Mouse (Mus musculus) ES-Bruce4 (cell line): ENCODE results near the gene Tlk1. TPM values are rescaled to one million over a fixed set of nuclear protein-coding genes. Genes with fewer than 3 reads are reported as not detected.

Experiments used
- H3K27ac ChIP-seq: 2 replicates; pipeline ENCODE4 v1.5.1; 2012; ENCODE audit warnings: low read length, inconsistent platforms; ENCODE audit not compliant: insufficient read depth
- H3K27me3 ChIP-seq: 2 replicates; pipeline ENCODE4 v1.6.1; 2012; ENCODE audit warnings: mild to moderate bottlenecking, low read length, inconsistent platforms; ENCODE audit not compliant: control insufficient read depth, poor library complexity, insufficient read depth, severe bottlenecking
- H3K36me3 ChIP-seq: 2 replicates; pipeline ENCODE4 v1.6.1; 2012; ENCODE audit warnings: inconsistent platforms, mild to moderate bottlenecking, low read length, moderate library complexity; ENCODE audit not compliant: control insufficient read depth, poor library complexity, insufficient read depth, severe bottlenecking
- H3K4me1 ChIP-seq: one replicate; pipeline ENCODE4 v1.8.1; 2011; ENCODE audit warnings: low read length; ENCODE audit not compliant: control insufficient read depth, insufficient read depth
- H3K4me3 ChIP-seq: 2 replicates; pipeline ENCODE4 v1.5.1; 2011; ENCODE audit warnings: low read depth, mild to moderate bottlenecking, low read length
- H3K9ac ChIP-seq: 2 replicates; pipeline ENCODE4 v1.6.1; 2012; ENCODE audit warnings: low read depth, mild to moderate bottlenecking, inconsistent platforms; ENCODE audit not compliant: poor library complexity, severe bottlenecking
- H3K9me3 ChIP-seq: replicated peaks from 2 replicates; pipeline ENCODE4 v1.6.1; 2012; ENCODE audit warnings: mild to moderate bottlenecking, low read length, inconsistent platforms; ENCODE audit not compliant: control insufficient read depth, poor library complexity, insufficient read depth, severe bottlenecking
- CTCF ChIP-seq: IDR thresholded peaks from one replicate; pipeline ENCODE4 v1.8.1; 2011; ENCODE audit warnings: low read depth, low read length
- EP300 ChIP-seq: IDR thresholded peaks from 2 replicates; pipeline ENCODE4 v1.6.1; 2011; ENCODE audit warnings: low read depth, low read length; ENCODE audit not compliant: insufficient read depth
- POLR2A ChIP-seq: IDR thresholded peaks from one replicate; pipeline ENCODE4 v1.8.1; 2011; ENCODE audit warnings: low read length; ENCODE audit not compliant: insufficient read depth
- polyA plus RNA-seq: library from polyadenylated mRNA; stranded (reverse); fragments of >200 nt; gene quantifications from 2 replicates; pipeline ENCODE4 v1.2.4, GENCODE M21; 2011; ENCODE audit warnings: low read depth; ENCODE audit not compliant: missing spikeins, insufficient read depth, insufficient read length

Tlk1 gene
- polyA plus RNA-seq = 83.4 and 89.0 TPM in 2 replicates

DNA sequence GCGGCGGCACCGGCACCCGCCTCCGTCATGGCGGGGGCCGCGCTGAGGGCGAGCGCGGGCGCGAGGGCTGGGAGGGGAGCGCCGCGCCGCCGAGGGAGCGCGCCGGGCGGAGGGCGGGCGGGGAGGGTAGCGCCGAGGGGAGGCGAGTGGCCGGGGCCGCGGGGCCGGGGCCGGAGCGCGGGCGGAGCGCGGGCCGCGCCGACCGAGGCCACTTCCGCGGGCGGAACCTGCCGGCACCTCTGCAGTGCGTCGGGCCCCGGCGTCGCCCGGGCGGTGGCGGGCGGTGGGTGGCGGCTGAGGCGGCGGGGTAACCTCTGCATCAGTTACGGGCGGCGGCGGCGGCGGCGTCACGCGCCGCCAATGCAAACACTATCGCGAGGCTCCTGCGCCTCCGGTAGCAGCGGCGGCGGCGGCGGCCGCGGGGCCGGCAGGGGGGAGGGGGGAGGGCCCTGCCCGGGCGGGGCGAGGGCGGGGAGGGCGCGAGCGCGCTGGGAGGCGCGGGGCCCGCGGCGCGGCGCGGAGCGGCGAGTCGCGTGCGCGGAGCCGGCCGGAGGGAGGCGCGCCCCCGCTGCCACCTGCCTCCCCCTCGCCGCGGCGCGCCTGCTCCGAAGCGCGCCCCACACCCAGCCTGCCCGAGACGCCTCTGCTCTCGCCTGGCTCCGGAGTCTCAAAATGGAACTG lies at the start of gene Tlk1:
Gene Tlk1, minus strand, starts transcription at position 358 of the 681 bp plus-strand sequence.
- Histone ChIP-seq H3K27me3 (no peaks in the 10 kb centered on the region), H3K4me3 (peak within 1 kb of the TSS; percentile 100), H3K36me3 (no peaks in the 10 kb centered on the region), H3K4me1 (peaks cover 1% of the 10 kb centered on the region), H3K27ac (peak within 1 kb of the TSS; percentile 97), H3K9me3 (no peaks in the 10 kb centered on the region), H3K9ac (peak within 1 kb of the TSS; percentile 100)
- TF ChIP-seq POLR2A = no peak
- TF ChIP-seq CTCF = no peak
- TF ChIP-seq EP300 = no peak

DNA sequence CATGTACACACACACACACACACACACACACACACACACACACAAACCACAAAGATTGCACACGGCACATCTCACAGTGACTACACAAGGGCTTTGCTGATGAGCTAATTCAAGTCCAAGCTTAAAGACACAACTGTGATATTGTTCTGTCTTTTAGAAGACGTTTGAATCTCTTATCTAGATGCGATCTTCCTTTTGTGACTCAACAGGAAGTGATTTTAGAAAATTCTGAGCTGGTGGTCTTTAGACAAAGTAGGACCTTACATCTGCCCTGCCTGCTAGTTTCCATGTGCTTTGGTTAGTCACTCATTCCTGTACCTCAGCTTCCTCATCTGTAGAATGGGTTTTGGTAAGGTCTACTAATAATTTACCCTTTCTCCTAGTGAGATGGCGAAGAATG lies 49.6 kb upstream of the Tlk1 start:
- TF ChIP-seq POLR2A = no peak
- no peak for TF ChIP-seq CTCF
- TF ChIP-seq EP300 = no peak
- no peak overlapping the region for H3K27ac ChIP-seq
- no peaks in the 10 kb centered on the region for H3K27me3 ChIP-seq
- H3K4me1 ChIP-seq = no peaks in the 10 kb centered on the region
- no peaks in the 10 kb centered on the region for H3K36me3 ChIP-seq
- H3K9me3 ChIP-seq = peaks cover 3% of the 10 kb centered on the region; the same call in 1 of the 2 replicates
- H3K4me3 ChIP-seq = no peak overlapping the region
- H3K9ac ChIP-seq = no peak overlapping the region

DNA sequence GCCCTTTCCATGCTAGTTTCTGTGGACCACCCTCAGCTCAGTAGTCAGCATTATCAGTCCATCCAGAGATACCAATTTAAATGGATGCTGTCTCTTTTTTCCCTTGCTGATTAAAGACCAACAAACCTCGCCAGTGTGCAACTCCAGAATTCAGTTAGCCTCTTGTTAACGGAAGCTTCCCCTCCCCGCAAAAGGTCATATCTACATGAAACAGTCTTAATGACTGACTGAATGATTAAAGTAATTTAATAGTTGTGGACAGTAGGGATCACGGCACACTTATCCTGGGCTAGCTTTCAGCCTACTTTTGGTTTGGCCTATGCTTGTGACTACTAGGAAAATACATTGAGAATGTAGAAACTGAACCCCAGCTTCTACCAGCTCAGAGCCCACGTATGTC lies 47.6 kb upstream of the Tlk1 start:
- Histone ChIP-seq H3K4me3 (no peak overlapping the region), H3K27me3 (no peaks in the 10 kb centered on the region)
- TF ChIP-seq CTCF (no peak), POLR2A (no peak), EP300 (no peak)

DNA sequence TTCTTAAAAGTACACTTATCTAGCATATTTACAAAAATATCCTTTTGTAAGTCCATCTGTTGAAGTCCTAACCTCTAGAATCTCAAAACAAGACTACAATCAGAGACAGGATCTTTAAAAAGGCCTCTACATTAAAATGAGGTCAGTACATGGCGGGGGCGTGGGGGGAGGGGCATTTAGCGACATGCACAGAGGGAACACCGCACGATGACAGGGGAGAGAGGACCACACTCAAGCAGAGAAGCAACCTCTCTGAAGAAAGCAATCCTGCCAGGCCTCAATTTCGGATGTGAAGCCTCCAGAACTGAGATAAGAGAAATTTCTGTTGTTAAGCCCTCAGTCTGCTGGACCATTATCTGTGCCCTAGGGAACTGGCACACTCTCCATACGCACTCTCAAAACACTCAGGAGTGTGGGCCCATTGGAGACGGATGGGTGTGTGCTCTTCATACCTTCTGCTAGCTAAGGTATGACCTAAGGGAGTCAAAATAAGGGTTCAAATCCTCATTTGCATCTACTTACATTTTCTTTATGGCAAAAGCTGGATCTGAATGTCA lies 46.0 kb upstream of the Tlk1 start:
- TF ChIP-seq POLR2A = no peak
- TF ChIP-seq EP300 = no peak
- no peak for TF ChIP-seq CTCF
- Histone ChIP-seq H3K9ac (no peak overlapping the region), H3K27ac (no peak overlapping the region), H3K4me1 (no peaks in the 10 kb centered on the region), H3K9me3 (no peaks in the 10 kb centered on the region), H3K27me3 (no peaks in the 10 kb centered on the region), H3K36me3 (no peaks in the 10 kb centered on the region), H3K4me3 (no peak overlapping the region)

More for the DNA sequence above, 47.6 kb upstream of the Tlk1 start:
- no peak overlapping the region for H3K27ac ChIP-seq
- no peak overlapping the region for H3K9ac ChIP-seq
- no peaks in the 10 kb centered on the region for H3K36me3 ChIP-seq
- no peaks in the 10 kb centered on the region for H3K4me1 ChIP-seq
- peaks cover 3% of the 10 kb centered on the region; the same call in 1 of the 2 replicates for H3K9me3 ChIP-seq

DNA sequence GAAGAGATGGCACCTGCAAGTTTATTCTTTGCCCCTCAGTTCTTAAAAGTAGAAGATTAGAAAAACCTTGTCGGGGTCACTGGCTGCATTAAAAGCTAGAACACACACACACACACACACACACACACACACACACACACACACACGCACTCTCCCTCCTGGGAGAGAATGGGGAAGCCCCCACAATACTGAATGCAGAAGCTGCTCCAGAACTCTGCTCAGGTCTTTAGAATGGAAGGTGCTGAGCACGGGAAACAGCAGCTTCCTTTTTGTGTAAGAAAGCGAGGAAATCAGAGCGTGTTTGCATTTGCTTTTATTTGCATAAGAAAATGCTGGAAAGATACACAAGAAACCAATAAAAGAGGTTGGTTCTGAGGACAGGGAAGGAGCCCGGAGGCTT lies 45.3 kb upstream of the Tlk1 start:
- Histone ChIP-seq H3K27me3 (no peaks in the 10 kb centered on the region), H3K27ac (no peak overlapping the region), H3K9ac (no peak overlapping the region), H3K9me3 (no peaks in the 10 kb centered on the region), H3K4me3 (no peak overlapping the region), H3K36me3 (no peaks in the 10 kb centered on the region), H3K4me1 (no peaks in the 10 kb centered on the region)
- TF ChIP-seq POLR2A = no peak
- no peak for TF ChIP-seq EP300
- TF ChIP-seq CTCF = no peak

DNA sequence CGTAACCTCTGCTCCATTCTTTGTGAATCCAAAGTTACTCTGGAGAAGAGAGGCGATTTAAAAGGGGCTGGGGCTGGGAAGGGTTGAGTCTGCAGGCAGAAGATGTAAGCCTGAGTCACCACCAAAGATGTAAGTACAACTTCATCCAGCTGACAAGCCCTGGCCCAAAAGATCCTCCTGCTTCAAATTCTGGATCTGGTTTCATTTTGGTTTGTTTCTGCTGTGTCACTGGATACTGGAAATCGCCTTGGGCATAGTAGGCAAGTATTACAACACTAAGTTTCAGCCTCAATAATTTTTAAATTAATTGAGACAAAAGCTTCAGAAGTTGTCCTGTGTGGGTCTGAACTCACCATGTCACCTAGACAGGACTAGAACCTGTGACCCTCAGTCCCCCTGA lies 43.6 kb upstream of the Tlk1 start:
- Histone ChIP-seq H3K9me3 (no peaks in the 10 kb centered on the region), H3K27me3 (no peaks in the 10 kb centered on the region), H3K4me3 (no peak overlapping the region), H3K36me3 (no peaks in the 10 kb centered on the region), H3K4me1 (no peaks in the 10 kb centered on the region), H3K27ac (no peak overlapping the region), H3K9ac (no peak overlapping the region)
- no peak for TF ChIP-seq POLR2A
- no peak for TF ChIP-seq EP300
- TF ChIP-seq CTCF = no peak
